Mouse (Mus musculus) lung, adult 2 months (tissue): ENCODE measurements around the gene Serhl. TPM values are rescaled to one million over a fixed set of nuclear protein-coding genes. Genes with fewer than 3 reads are reported as not detected.

Experiments used
- DNase-seq: peaks from one replicate; pipeline ENCODE4 v3.0.0; 2022
- H3K4me1 ChIP-seq: fragments of 200-500 bp; 2 replicates; pipeline ENCODE4 v1.6.1; 2011; ENCODE audit warnings: low read length; ENCODE audit not compliant: control insufficient read depth, insufficient read depth
- H3K4me3 ChIP-seq: fragments of 200-500 bp; replicated peaks from 2 replicates; pipeline ENCODE3; 2011; ENCODE audit warnings: low read depth, mild to moderate bottlenecking, control low read depth, low read length; ENCODE audit errors: extremely low read depth
- CTCF ChIP-seq: fragments of 200-500 bp; IDR thresholded peaks from 2 replicates; pipeline ENCODE4 v1.5.1; 2011; ENCODE audit warnings: mild to moderate bottlenecking, low read length, control low read depth; ENCODE audit not compliant: insufficient read depth
- POLR2A ChIP-seq: fragments of 200-500 bp; IDR thresholded peaks from 2 replicates; pipeline ENCODE4 v1.6.1; 2011; ENCODE audit warnings: low read depth, mild to moderate bottlenecking, control low read depth, low read length, borderline replicate concordance; ENCODE audit errors: extremely low read depth
- WGBS: fragments of 180-500 bp; shearing (Covaris S2); methylation state at CpG from one replicate; pipeline ENCODE4 v1.1.7; 2018; 5-methylcytosine and 5-hydroxymethylcytosine counted together
- polyA plus RNA-seq: library from polyadenylated mRNA; depleted of rRNA; stranded (reverse); fragments of >200 nt; gene quantifications from 2 replicates; pipeline ENCODE4 v1.2.3, GENCODE M21; 2012

Serhl gene
- polyA plus RNA-seq, 1 experiment = 38.6 TPM

GRCm38 (mm10) chr15:83083530-83083929, 5.8 kb upstream of the Serhl start:
- 73% methylated on average over 5 of the region's 5 CpGs for WGBS
- no peak for DNase-seq
- Histone ChIP-seq H3K4me1 (no peaks in the 10 kb centered on the region), H3K4me3 (no peak overlapping the region)
- no peak for TF ChIP-seq POLR2A
- no peak for TF ChIP-seq CTCF

GRCm38 (mm10) chr15:83084022-83084640, 5.2 kb upstream of the Serhl start:
- no peaks in the 10 kb centered on the region for H3K4me1 ChIP-seq
- no peak for TF ChIP-seq CTCF
- no peak for TF ChIP-seq POLR2A
- H3K4me3 ChIP-seq = no peak overlapping the region
- WGBS = 52% methylated on average over 13 of the region's 13 CpGs
- DNase-seq = no peak

GRCm38 (mm10) chr15:83085901-83086300, 3.4 kb upstream of the Serhl start:
- TF ChIP-seq POLR2A = no peak
- TF ChIP-seq CTCF = peak; percentile 70
- peak; percentile 34 for DNase-seq
- Histone ChIP-seq H3K4me1 (no peaks in the 10 kb centered on the region), H3K4me3 (no peak overlapping the region)
- WGBS = 26% methylated on average over 7 of the region's 7 CpGs

- WGBS = 70% methylated on average over 13 of the region's 13 CpGs
- no peak for TF ChIP-seq POLR2A
- TF ChIP-seq CTCF = no peak
These were observed 2.5 kb upstream of the Serhl start for GRCm38 (mm10) chr15:83086636-83087328.

GRCm38 (mm10) chr15:83088495-83089428, 544 bp upstream of the Serhl start:
- no peak for TF ChIP-seq POLR2A
- TF ChIP-seq CTCF = no peak
- Histone ChIP-seq H3K4me1 (no peaks in the 10 kb centered on the region), H3K4me3 (no peak overlapping the region)
- no peak for DNase-seq
- WGBS = 20% methylated on average over 27 of the region's 27 CpGs

More at GRCm38 (mm10) chr15:83086636-83087328, 2.5 kb upstream of the Serhl start:
- Histone ChIP-seq H3K4me3 (no peak overlapping the region), H3K4me1 (no peaks in the 10 kb centered on the region)
- no peak for DNase-seq

DNA sequence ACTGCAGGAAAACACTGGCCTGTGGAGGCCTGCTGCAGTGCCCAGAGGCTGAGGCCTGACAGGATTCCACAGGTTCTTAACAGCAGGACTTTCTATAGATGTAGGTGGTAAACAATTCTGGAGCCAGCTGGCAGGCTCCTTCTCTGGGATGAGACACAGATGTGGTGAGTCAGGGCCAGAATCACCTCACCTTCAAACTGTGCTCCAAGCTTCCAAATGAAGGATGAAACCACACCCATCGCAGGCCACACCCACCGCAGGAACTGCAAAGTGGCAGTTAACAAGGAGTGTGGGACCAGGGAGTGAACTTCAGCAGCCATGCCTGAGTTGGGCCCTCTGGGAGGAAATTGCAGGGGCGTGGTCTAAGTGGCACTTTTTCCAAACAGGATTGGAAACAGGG, 1.6 kb downstream of the Serhl start:
- Histone ChIP-seq H3K4me1 (no peaks in the 10 kb centered on the region), H3K4me3 (no peak overlapping the region)
- no peak for DNase-seq
- WGBS = 43% methylated on average over 3 of the region's 3 CpGs
- TF ChIP-seq POLR2A = no peak
- TF ChIP-seq CTCF = no peak

DNA sequence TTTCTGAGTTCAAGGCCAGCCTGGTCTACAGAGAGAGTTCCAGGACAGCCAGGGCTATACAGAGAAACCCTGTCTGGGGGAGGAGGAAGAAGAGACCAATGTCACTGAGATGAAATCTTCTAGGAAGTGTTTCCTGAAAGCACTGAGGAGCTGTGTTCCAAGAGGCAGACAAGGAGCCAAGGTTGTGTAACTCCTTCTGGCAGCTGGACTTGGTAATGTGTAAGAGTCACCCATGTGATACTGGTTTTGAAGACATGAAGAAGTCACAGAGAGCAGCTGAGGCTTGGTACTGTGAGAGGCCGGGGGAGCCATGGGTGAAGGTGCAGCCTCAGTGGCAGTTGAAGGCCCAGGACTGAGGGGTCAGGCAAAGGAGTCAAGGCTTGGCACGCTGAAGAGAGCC, 4.4 kb downstream of the Serhl start:
- 57% methylated on average over 2 of the region's 2 CpGs for WGBS
- no peak overlapping the region for H3K4me3 ChIP-seq
- TF ChIP-seq CTCF (no peak), POLR2A (no peak)
- H3K4me1 ChIP-seq = no peaks in the 10 kb centered on the region
- no peak for DNase-seq

- H3K4me3 ChIP-seq = no peak overlapping the region
- H3K4me1 ChIP-seq = peaks cover 8% of the 10 kb centered on the region
- DNase-seq = no peak
- WGBS = 43% methylated on average over 2 of the region's 2 CpGs
- TF ChIP-seq CTCF (peak; percentile 44), POLR2A (no peak)
These were observed 6.6 kb downstream of the Serhl start for GRCm38 (mm10) chr15:83095950-83096349.
